Mouse (Mus musculus): ENCODE measurements at regions not wholly inside any gene's neighbourhood (a gene's known extent, or its start where the extent isn't known, plus 50 kb on each side); places are given as distances from the start of the nearest gene placed in this dataset.

DNA sequence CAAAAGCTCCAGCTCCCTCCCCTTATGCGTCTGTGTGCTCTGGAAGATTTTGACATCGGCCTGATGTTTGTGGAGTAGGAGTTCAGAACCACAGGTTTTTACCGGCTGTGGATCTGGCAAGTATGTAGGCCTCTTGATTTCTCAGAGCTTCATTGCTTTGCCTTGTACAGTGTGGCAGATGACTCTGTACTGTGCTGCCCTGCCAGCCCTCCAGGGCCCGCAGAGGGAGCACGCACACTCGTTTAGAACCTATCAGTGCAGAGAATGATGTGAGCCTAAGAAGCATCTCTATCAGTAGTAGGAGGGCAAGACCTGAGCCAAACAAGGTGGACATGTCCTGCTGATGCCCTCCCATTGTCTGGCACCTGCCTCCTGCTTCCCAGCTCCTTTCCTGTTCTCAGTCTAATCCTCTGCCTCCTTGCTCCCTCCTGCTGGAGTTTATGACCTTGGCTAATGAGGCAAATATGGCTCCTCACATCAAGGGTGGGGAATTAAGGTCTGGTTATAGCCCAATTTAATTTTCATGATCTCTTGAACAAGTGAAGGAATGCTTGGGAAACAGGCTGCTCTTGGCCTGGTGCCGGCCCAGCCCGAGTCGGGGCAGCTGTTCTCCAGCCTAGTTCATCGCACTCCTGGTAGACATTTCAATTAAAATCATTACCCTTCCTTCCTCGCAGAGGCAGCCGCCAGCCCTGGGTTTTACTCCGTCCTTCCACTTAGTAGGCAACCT is 344.5 kb downstream of the Tmem38b start:
- TF ChIP-seq CTCF (IDR thresholded peaks at IDR 0.05; ENCODE audit: borderline replicate concordance, extremely low read depth, insufficient read depth, insufficient read length), result no peak
- no peak for TF ChIP-seq POLR2A (IDR thresholded peaks at IDR 0.05; ENCODE audit: borderline replicate concordance, extremely low read depth, insufficient read depth, insufficient read length, poor library complexity, severe bottlenecking)

Data from brain, embryonic 14.5 days (tissue).